Mouse (Mus musculus) erythroblast, embryonic 14.5 days (primary cell): Measurements from ENCODE around the gene Sall2.

Experiments used
- GATA1 ChIP-seq: IDR thresholded peaks from 2 replicates; pipeline ENCODE4 v1.6.1; 2012; ENCODE audit warnings: low read length, inconsistent platforms, mixed read lengths
- TAL1 ChIP-seq: IDR thresholded peaks from 3 replicates; pipeline ENCODE4 v1.6.1; 2012; ENCODE audit warnings: low read length, inconsistent platforms, mixed read lengths

DNA sequence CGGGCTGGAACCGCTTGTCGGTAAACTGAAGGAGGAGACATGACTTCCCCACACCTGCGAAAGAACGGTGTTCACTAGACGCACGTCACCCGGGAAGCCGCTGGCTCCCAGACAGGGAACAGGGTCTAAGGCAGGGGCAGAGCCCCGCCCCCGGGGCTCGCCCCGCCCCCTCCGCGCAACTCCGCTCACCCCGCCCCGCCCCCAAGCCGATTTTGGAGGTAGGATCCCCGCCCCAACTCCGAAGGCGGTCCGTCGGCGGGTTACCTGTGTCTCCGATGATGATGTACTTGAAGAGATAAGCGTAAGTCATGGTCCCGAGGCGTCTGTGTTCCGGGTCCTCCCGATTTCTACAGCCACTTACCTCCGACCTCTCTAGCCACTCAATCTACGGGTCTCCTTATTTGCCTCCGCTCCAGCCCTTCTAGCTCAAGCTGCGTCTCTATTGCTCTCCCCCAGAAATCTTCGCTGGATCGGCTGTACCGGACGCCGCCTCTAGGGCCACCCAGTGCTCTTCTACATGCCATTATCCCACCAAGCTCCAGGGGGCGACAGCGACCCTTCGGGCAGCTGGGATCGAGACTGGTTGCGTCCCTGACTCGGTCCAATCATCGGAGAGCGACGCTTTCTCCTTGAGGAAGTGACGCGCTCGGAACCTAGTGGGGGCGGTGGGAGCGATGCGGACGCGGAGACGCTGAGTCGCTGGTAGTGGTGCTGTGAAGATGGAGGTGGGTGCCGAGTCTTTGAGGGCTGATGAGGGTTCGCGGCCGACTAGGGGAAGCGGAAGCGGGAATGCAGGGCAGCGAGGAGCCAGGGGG is 49.4 kb downstream of the Sall2 start, which contains the start of the genes Tox4 and Rab2b:
- TF ChIP-seq GATA1 (no peak), TAL1 (no peak)
